Mouse (Mus musculus) lung, postnatal 0 days (tissue): Measurements from ENCODE around the gene Parp14. TPM values are rescaled to one million over a fixed set of nuclear protein-coding genes. Genes with fewer than 3 reads are reported as not detected.

ENCODE experiments used
- ATAC-seq: fragments of 200-750 bp; cut with Nextera tagmentation; 2 replicates; pipeline ENCODE4 v1.8.0; 2017; ENCODE audit warnings: moderate library complexity
- DNase-seq: peaks from one replicate; pipeline ENCODE4 v3.0.0-alpha.2; 2016; ENCODE audit warnings: low spot score
- H3K27ac ChIP-seq: fragments of 300-500 bp; sonication (generic); 2 replicates; pipeline ENCODE4 v1.5.1; 2014; ENCODE audit warnings: antibody characterized with exemption, mild to moderate bottlenecking, low read length, mixed read lengths
- H3K27me3 ChIP-seq: fragments of 300-500 bp; sonication (generic); replicated peaks from 2 replicates; pipeline ENCODE4 v1.6.1; 2014; ENCODE audit warnings: low read length, mixed read lengths; ENCODE audit not compliant: insufficient read depth
- H3K36me3 ChIP-seq: fragments of 300-500 bp; sonication (generic); 2 replicates; pipeline ENCODE4 v1.6.1; 2014; ENCODE audit warnings: low read length, mixed read lengths; ENCODE audit not compliant: insufficient read depth
- H3K4me1 ChIP-seq: fragments of 300-500 bp; sonication (generic); 2 replicates; pipeline ENCODE4 v1.6.1; 2014; ENCODE audit warnings: antibody characterized with exemption, low read depth, low read length, mixed read lengths; ENCODE audit not compliant: insufficient read depth
- H3K4me2 ChIP-seq: fragments of 300-500 bp; sonication (generic); replicated peaks from 2 replicates; pipeline ENCODE4 v1.6.1; 2014; ENCODE audit warnings: low read depth, mild to moderate bottlenecking, low read length, moderate library complexity, mixed read lengths
- H3K4me3 ChIP-seq: fragments of 300-500 bp; sonication (generic); 2 replicates; pipeline ENCODE4 v1.5.1; 2014; ENCODE audit warnings: low read depth, low read length
- H3K9ac ChIP-seq: fragments of 300-500 bp; sonication (generic); replicated peaks from 2 replicates; pipeline ENCODE4 v1.6.1; 2014; ENCODE audit warnings: low read depth, mild to moderate bottlenecking
- H3K9me3 ChIP-seq: fragments of 300-500 bp; sonication (generic); 2 replicates; pipeline ENCODE4 v1.6.1; 2016; ENCODE audit warnings: low read length, mixed read lengths
- CTCF ChIP-seq: IDR thresholded peaks from 2 replicates; pipeline ENCODE4 v1.5.1; 2016; ENCODE audit warnings: antibody characterized with exemption, mild to moderate bottlenecking
- EP300 ChIP-seq: IDR thresholded peaks from 2 replicates; pipeline ENCODE4 v1.6.1; 2016; ENCODE audit warnings: antibody characterized with exemption, mild to moderate bottlenecking, control low read depth
- WGBS: fragments of 180-500 bp; shearing (Covaris S2); extraction: QIAGEN DNeasy Blood & Tissue Kit; methylation state at CpG from one replicate; pipeline ENCODE4 v1.1.7; 2014; 5-methylcytosine and 5-hydroxymethylcytosine counted together
- polyA plus RNA-seq: library from polyadenylated mRNA; unstranded; fragments of >200 nt; fragmentation: Nextera tagmentation; extraction: Ambion mirVana; gene quantifications from 2 replicates; pipeline ENCODE4 v1.2.1, GENCODE M21; 2015

Gene Parp14
- polyA plus RNA-seq, 1 experiment from 2014 or later = 2.9 TPM

GRCm38 (mm10) chr16:35829999-35830398 lies 41.3 kb downstream of the Parp14 start:
- H3K27ac ChIP-seq = no peak overlapping the region
- no peak overlapping the region for H3K4me3 ChIP-seq
- no peak for ATAC-seq
- H3K27me3 ChIP-seq = no peaks in the 10 kb centered on the region
- H3K9ac ChIP-seq = no peak overlapping the region
- no peaks in the 10 kb centered on the region for H3K9me3 ChIP-seq
- 38% methylated on average over 7 of the region's 7 CpGs for WGBS
- no peak overlapping the region for H3K4me2 ChIP-seq
- DNase-seq = no peak
- H3K4me1 ChIP-seq = no peaks in the 10 kb centered on the region
- TF ChIP-seq EP300 (no peak), CTCF (no peak)
- H3K36me3 ChIP-seq = no peaks in the 10 kb centered on the region

GRCm38 (mm10) chr16:35817255-35818089 lies 53.9 kb downstream of the Parp14 start:
- DNase-seq = peak; percentile 86
- H3K27ac ChIP-seq = no peak overlapping the region
- no peak overlapping the region for H3K4me3 ChIP-seq
- TF ChIP-seq CTCF (peak; percentile 100), EP300 (no peak)
- 32% methylated on average over 13 of the region's 13 CpGs for WGBS
- H3K9me3 ChIP-seq = no peaks in the 10 kb centered on the region
- no peak overlapping the region for H3K9ac ChIP-seq
- no peaks in the 10 kb centered on the region for H3K27me3 ChIP-seq
- peak; percentile 73 for ATAC-seq
- H3K4me2 ChIP-seq = no peak overlapping the region
- H3K36me3 ChIP-seq = 0 out of 2 replicates have a peak, but pooled peaks cover 8% of the 10 kb centered on the region
- no peaks in the 10 kb centered on the region for H3K4me1 ChIP-seq

GRCm38 (mm10) chr16:35813119-35813518 lies 58.2 kb downstream of the Parp14 start:
- Histone ChIP-seq H3K27ac (no peak overlapping the region), H3K9me3 (no peaks in the 10 kb centered on the region), H3K4me3 (no peak overlapping the region), H3K4me1 (no peaks in the 10 kb centered on the region), H3K27me3 (no peaks in the 10 kb centered on the region), H3K4me2 (no peak overlapping the region), H3K36me3 (no peaks in the 10 kb centered on the region), H3K9ac (no peak overlapping the region)
- 48% methylated on average over 3 of the region's 3 CpGs for WGBS
- DNase-seq (peak; percentile 46), ATAC-seq (no peak)
- no peak for TF ChIP-seq EP300
- TF ChIP-seq CTCF = no peak

- ATAC-seq = no peak
- H3K4me3 ChIP-seq = no peak overlapping the region
- 95% methylated on average over 2 of the region's 2 CpGs for WGBS
Observed at GRCm38 (mm10) chr16:35808838-35809237, 62.5 kb downstream of the Parp14 start.

GRCm38 (mm10) chr16:35807663-35807992 lies 63.7 kb downstream of the Parp14 start:
- Histone ChIP-seq H3K4me1 (no peaks in the 10 kb centered on the region), H3K27me3 (no peaks in the 10 kb centered on the region), H3K27ac (no peak overlapping the region), H3K36me3 (no peaks in the 10 kb centered on the region), H3K9ac (no peak overlapping the region), H3K4me2 (no peak overlapping the region), H3K4me3 (no peak overlapping the region), H3K9me3 (no peaks in the 10 kb centered on the region)
- no peak for ATAC-seq
- DNase-seq = no peak
- no peak for TF ChIP-seq CTCF
- WGBS = 92% methylated on average over 4 of the region's 4 CpGs

More at GRCm38 (mm10) chr16:35808838-35809237, 62.5 kb downstream of the Parp14 start:
- Histone ChIP-seq H3K9me3 (no peaks in the 10 kb centered on the region), H3K27ac (no peak overlapping the region), H3K4me2 (no peak overlapping the region), H3K36me3 (no peaks in the 10 kb centered on the region), H3K27me3 (no peaks in the 10 kb centered on the region), H3K4me1 (no peaks in the 10 kb centered on the region), H3K9ac (no peak overlapping the region)
- TF ChIP-seq EP300 (no peak), CTCF (no peak)
- DNase-seq = no peak

GRCm38 (mm10) chr16:35806973-35807662 lies 64.2 kb downstream of the Parp14 start:
- Histone ChIP-seq H3K9ac (no peak overlapping the region), H3K27ac (no peak overlapping the region), H3K9me3 (no peaks in the 10 kb centered on the region), H3K36me3 (no peaks in the 10 kb centered on the region), H3K4me1 (no peaks in the 10 kb centered on the region), H3K27me3 (no peaks in the 10 kb centered on the region), H3K4me3 (no peak overlapping the region), H3K4me2 (no peak overlapping the region)
- WGBS = 83% methylated on average over 6 of the region's 6 CpGs
- no peak for ATAC-seq
- TF ChIP-seq EP300 (no peak), CTCF (no peak)
- DNase-seq = no peak
